Mouse (Mus musculus) CH12.LX (cell line): ENCODE data around the gene Pitx3. TPM values are rescaled to one million over a fixed set of nuclear protein-coding genes. Genes with fewer than 3 reads are reported as not detected.

Experiments used
- DNase-seq: peaks from one replicate; pipeline ENCODE4 v3.0.0-alpha.2; 2013; ENCODE audit errors: extremely low read depth
- H3K27ac ChIP-seq: 2 replicates; pipeline ENCODE4 v1.5.1; 2012; ENCODE audit warnings: low read depth, mild to moderate bottlenecking, control low read depth, moderate library complexity; ENCODE audit not compliant: insufficient read depth
- H3K27me3 ChIP-seq: replicated peaks from 2 replicates; pipeline ENCODE3; 2012; ENCODE audit warnings: inconsistent platforms
- H3K36me3 ChIP-seq, 2 experiments: replicated peaks in 1 of 2; 2 replicates each; pipeline versions ENCODE3 to v1.6.1; 2012; ENCODE audit warnings: inconsistent platforms in 1 of 2, low read length in 1 of 2, mild to moderate bottlenecking in 1 of 2, mixed read lengths in 1 of 2, moderate library complexity in 1 of 2; ENCODE audit not compliant: control insufficient read depth in 1 of 2, insufficient read depth in 1 of 2
- H3K4me1 ChIP-seq, 2 experiments: 2 replicates each; pipeline ENCODE4 v1.6.1; 2012; ENCODE audit warnings: inconsistent platforms in 1 of 2, moderate library complexity in 1 of 2; ENCODE audit not compliant: insufficient read depth in 2 of 2, control insufficient read depth in 1 of 2
- H3K4me2 ChIP-seq: 2 replicates; pipeline ENCODE4 v1.6.1; 2012; ENCODE audit warnings: low read depth, mild to moderate bottlenecking, control low read depth; ENCODE audit not compliant: poor library complexity, insufficient read depth, severe bottlenecking
- H3K4me3 ChIP-seq, 3 experiments: fragments of 150-350 bp in 1 of 3; sonication (generic) in 1 of 3; replicated peaks in 1 of 3; 2 replicates each; pipeline versions ENCODE3 to v1.5.1; 2011 to 2012; ENCODE audit warnings: low read depth in 2 of 3, low read length in 2 of 3, mild to moderate bottlenecking in 2 of 3, moderate library complexity in 2 of 3, control low read depth in 1 of 3, improper control_type of control experiment in 1 of 3, inconsistent platforms in 1 of 3, mixed read lengths in 1 of 3; ENCODE audit not compliant: poor library complexity in 1 of 3
- H3K79me2 ChIP-seq: replicated peaks from 2 replicates; pipeline ENCODE4 v1.6.1; 2012; ENCODE audit warnings: mild to moderate bottlenecking, moderate library complexity; ENCODE audit not compliant: control insufficient read depth, poor library complexity, insufficient read depth, severe bottlenecking; ENCODE audit errors: extremely low read depth
- H3K9ac ChIP-seq: 2 replicates; pipeline ENCODE4 v1.6.1; 2012; ENCODE audit warnings: low read depth, mild to moderate bottlenecking, control low read depth, moderate library complexity; ENCODE audit not compliant: insufficient read depth
- H3K9me3 ChIP-seq: replicated peaks from 2 replicates; pipeline ENCODE3; 2012; ENCODE audit warnings: low read length, inconsistent platforms, mixed read lengths
- BHLHE40 ChIP-seq: IDR thresholded peaks from 2 replicates; pipeline ENCODE4 v1.6.1; 2011; ENCODE audit warnings: mild to moderate bottlenecking, low read depth, low read length, improper control_type of control experiment
- CHD1 ChIP-seq: IDR thresholded peaks from 2 replicates; pipeline ENCODE4 v1.6.1; 2012; ENCODE audit warnings: low read depth, low read length, improper control_type of control experiment, inconsistent platforms
- CTCF ChIP-seq, 2 experiments: IDR thresholded peaks in 1 of 2; conservative IDR thresholded peaks in 1 of 2; 2 replicates each; pipeline ENCODE4 v1.5.1; 2011 to 2012; ENCODE audit warnings: low read depth in 2 of 2, low read length in 2 of 2, improper control_type of control experiment in 1 of 2, inconsistent platforms in 1 of 2, mild to moderate bottlenecking in 1 of 2, moderate library complexity in 1 of 2
- E2F4 ChIP-seq: IDR thresholded peaks from 2 replicates; pipeline ENCODE4 v1.6.1; 2011; ENCODE audit warnings: low read depth, low read length, improper control_type of control experiment; ENCODE audit not compliant: insufficient replicate concordance
- ELF1 ChIP-seq: IDR thresholded peaks from 2 replicates; pipeline ENCODE4 v1.6.1; 2014; ENCODE audit warnings: low read depth, mild to moderate bottlenecking, inconsistent platforms, low read length, improper control_type of control experiment
- EP300 ChIP-seq: IDR thresholded peaks from 2 replicates; pipeline ENCODE4 v1.6.1; 2011; ENCODE audit warnings: low read length, improper control_type of control experiment
- HCFC1 ChIP-seq: IDR thresholded peaks from 2 replicates; pipeline ENCODE4 v1.6.1; 2012; ENCODE audit warnings: low read depth, mild to moderate bottlenecking, inconsistent platforms, low read length, improper control_type of control experiment
- IRF4 ChIP-seq: IDR thresholded peaks from 2 replicates; pipeline ENCODE4 v1.6.1; 2014; ENCODE audit warnings: low read depth, mild to moderate bottlenecking, inconsistent platforms, low read length, improper control_type of control experiment
- JUN ChIP-seq: IDR thresholded peaks from 2 replicates; pipeline ENCODE4 v1.6.1; 2011; ENCODE audit warnings: low read depth, mild to moderate bottlenecking, low read length, improper control_type of control experiment, moderate library complexity; ENCODE audit not compliant: insufficient read depth
- JUND ChIP-seq: conservative IDR thresholded peaks from 2 replicates; pipeline ENCODE4 v1.6.1; 2011; ENCODE audit warnings: low read depth, low read length, improper control_type of control experiment
- KAT2A ChIP-seq: IDR thresholded peaks from 2 replicates; pipeline ENCODE4 v1.6.1; 2012; ENCODE audit warnings: low read length, improper control_type of control experiment, inconsistent platforms; ENCODE audit not compliant: insufficient replicate concordance
- MAFK ChIP-seq: IDR thresholded peaks from 2 replicates; pipeline ENCODE4 v1.6.1; 2011; ENCODE audit warnings: low read length, improper control_type of control experiment; ENCODE audit not compliant: insufficient replicate concordance
- MAX ChIP-seq: IDR thresholded peaks from 2 replicates; pipeline ENCODE4 v1.6.1; 2011; ENCODE audit warnings: low read length, improper control_type of control experiment
- MAZ ChIP-seq: IDR thresholded peaks from 2 replicates; pipeline ENCODE4 v1.6.1; 2012; ENCODE audit warnings: low read depth, mild to moderate bottlenecking, inconsistent platforms, low read length, improper control_type of control experiment, moderate library complexity
- MXI1 ChIP-seq: IDR thresholded peaks from 2 replicates; pipeline ENCODE4 v1.6.1; 2011; ENCODE audit warnings: mild to moderate bottlenecking, low read depth, low read length, improper control_type of control experiment
- MYC ChIP-seq: IDR thresholded peaks from 2 replicates; pipeline ENCODE4 v1.6.1; 2011; ENCODE audit warnings: low read depth, mild to moderate bottlenecking, improper control_type of control experiment, low read length
- NELFE ChIP-seq: IDR thresholded peaks from 2 replicates; pipeline ENCODE4 v1.6.1; 2011; ENCODE audit warnings: low read depth, low read length, improper control_type of control experiment
- PAX5 ChIP-seq: IDR thresholded peaks from 2 replicates; pipeline ENCODE4 v1.6.1; 2012; ENCODE audit warnings: low read length, inconsistent platforms, mixed read lengths
- POLR2A ChIP-seq: IDR thresholded peaks from 2 replicates; pipeline ENCODE4 v1.6.1; 2011; ENCODE audit warnings: low read depth, mild to moderate bottlenecking, improper control_type of control experiment, low read length
- RAD21 ChIP-seq: IDR thresholded peaks from 2 replicates; pipeline ENCODE4 v1.6.1; 2011; ENCODE audit warnings: low read depth, mild to moderate bottlenecking, low read length, improper control_type of control experiment, moderate library complexity
- SIN3A ChIP-seq: IDR thresholded peaks from 2 replicates; pipeline ENCODE4 v1.6.1; 2012; ENCODE audit warnings: low read length, improper control_type of control experiment, inconsistent platforms
- SMC3 ChIP-seq: IDR thresholded peaks from 2 replicates; pipeline ENCODE4 v1.6.1; 2011; ENCODE audit warnings: low read depth, low read length, improper control_type of control experiment
- TCF12 ChIP-seq: IDR thresholded peaks from 2 replicates; pipeline ENCODE4 v1.6.1; 2014; ENCODE audit warnings: low read depth, mild to moderate bottlenecking, inconsistent platforms, low read length, improper control_type of control experiment
- UBTF ChIP-seq: IDR thresholded peaks from 2 replicates; pipeline ENCODE4 v1.6.1; 2012; ENCODE audit warnings: low read depth, mild to moderate bottlenecking, inconsistent platforms, low read length, improper control_type of control experiment, moderate library complexity
- USF1 ChIP-seq: IDR thresholded peaks from 2 replicates; pipeline ENCODE4 v1.6.1; 2014; ENCODE audit warnings: low read depth, mild to moderate bottlenecking, inconsistent platforms, low read length, improper control_type of control experiment
- USF2 ChIP-seq: conservative IDR thresholded peaks from 2 replicates; pipeline ENCODE4 v1.6.1; 2011; ENCODE audit warnings: low read depth, low read length, improper control_type of control experiment
- ZC3H11A ChIP-seq: IDR thresholded peaks from 2 replicates; pipeline ENCODE4 v1.6.1; 2012; ENCODE audit warnings: low read depth, mild to moderate bottlenecking, inconsistent platforms, low read length, improper control_type of control experiment
- ZMIZ1 ChIP-seq: IDR thresholded peaks from 2 replicates; pipeline ENCODE4 v1.6.1; 2012; ENCODE audit warnings: low read depth, mild to moderate bottlenecking, inconsistent platforms, low read length, improper control_type of control experiment
- ZNF384 ChIP-seq: IDR thresholded peaks from 2 replicates; pipeline ENCODE4 v1.6.1; 2012; ENCODE audit warnings: low read depth, low read length, improper control_type of control experiment, inconsistent platforms
- dilution Hi-C: fragments of 300-500 bp; cut with MboI; formaldehyde crosslinking; loops from 2 replicates; pipeline ENCODE4 v1.14.3; 2020; ENCODE audit warnings: low sequenced_read_pairs; ENCODE audit not compliant: extremely low pct_unique_long_range_greater_than_20kb, extremely low pct_ligation_motif_present
- in situ Hi-C: fragments of 300-500 bp; cut with MboI; formaldehyde crosslinking; loops from 3 replicates; pipeline ENCODE4 v1.14.3; 2019; ENCODE audit warnings: low sequenced_read_pairs, low pct_ligation_motif_present, low pct_unique_long_range_greater_than_20kb, mixed read lengths
- polyA plus RNA-seq: library from polyadenylated mRNA; unstranded; fragments of >175 nt; gene quantifications from 2 replicates; pipeline ENCODE4 v1.2.1, GENCODE M21; 2012; ENCODE audit warnings: low read depth; ENCODE audit not compliant: insufficient read length
- total RNA-seq, 2 experiments: library from RNA; depleted of rRNA; stranded (reverse); fragments of 300-350 nt in 1 of 2; fragments of >200 nt in 1 of 2; gene quantifications; 2 replicates each; pipeline ENCODE4 v1.2.3; 2012 to 2014

Gene Pitx3
- total and polyA plus RNA-seq, 3 experiments: not detected

DNA sequence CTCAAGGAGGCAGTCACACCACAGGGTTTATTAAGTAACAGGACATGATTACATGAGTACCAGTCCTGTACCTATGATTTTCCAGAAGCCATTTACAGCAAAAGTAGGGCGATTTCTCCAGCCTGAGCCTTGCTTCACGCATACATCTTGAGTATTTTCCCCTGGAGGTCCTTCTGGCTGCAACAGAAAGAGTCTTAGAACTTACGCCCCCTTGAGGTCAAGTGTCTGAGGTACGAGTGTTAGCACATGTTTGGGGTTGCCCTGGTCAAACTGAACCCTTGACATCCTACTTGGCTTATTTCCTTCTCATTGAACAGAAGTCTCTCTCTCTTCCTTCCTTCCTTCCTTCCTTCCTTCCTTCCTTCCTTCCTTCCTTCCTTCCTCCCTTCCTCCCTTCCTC lies 33.5 kb downstream of the Pitx3 start:
- in situ Hi-C loops (no loop called here), dilution Hi-C loops (no loop called here)
- Histone ChIP-seq H3K9ac (no peak overlapping the region), H3K27me3 (peaks cover 41% of the 10 kb centered on the region), H3K27ac (no peak overlapping the region), H3K79me2 (no peaks in the 10 kb centered on the region), H3K36me3 (no peaks in the 10 kb centered on the region), H3K4me3 (no peak overlapping the region), H3K4me1 (no peaks in the 10 kb centered on the region), H3K9me3 (no peaks in the 10 kb centered on the region), H3K4me2 (no peak overlapping the region)
- DNase-seq: no peak
- TF ChIP-seq KAT2A (no peak), USF1 (no peak), JUND (no peak), CTCF (conservative IDR thresholded peaks at IDR 0.05 in 1 of 2, IDR thresholded peaks at IDR 0.05 in 1 of 2; ENCODE audit: low read depth in 2 of 2, low read length in 2 of 2) (no peak), PAX5 (no peak), POLR2A (no peak), MYC (no peak), SMC3 (no peak), ZC3H11A (no peak), RAD21 (no peak), NELFE (no peak), BHLHE40 (no peak), ZNF384 (no peak), ELF1 (no peak), ZMIZ1 (no peak), JUN (no peak), MAFK (no peak), MXI1 (no peak), UBTF (no peak)

- DNase-seq: no peak
- in situ Hi-C loops: no loop called here
- Histone ChIP-seq H3K4me1 (no peaks in the 10 kb centered on the region), H3K9ac (no peak overlapping the region), H3K4me2 (no peak overlapping the region)
- dilution Hi-C loops: no loop called here
- no peak for TF ChIP-seq TCF12
- TF ChIP-seq USF2: no peak
- no peak for TF ChIP-seq BHLHE40
- no peak for TF ChIP-seq MAFK
- no peak for TF ChIP-seq RAD21
- no peak for TF ChIP-seq MAZ
- no peak for TF ChIP-seq IRF4
- no peak for TF ChIP-seq CHD1
- no peak for TF ChIP-seq EP300
- TF ChIP-seq HCFC1: no peak
- TF ChIP-seq POLR2A: no peak
- TF ChIP-seq SIN3A: no peak
- TF ChIP-seq ELF1: no peak
- TF ChIP-seq ZC3H11A: no peak
- no peak for TF ChIP-seq E2F4
- TF ChIP-seq MAX: no peak
- no peak for TF ChIP-seq NELFE
- TF ChIP-seq CTCF (conservative IDR thresholded peaks at IDR 0.05 in 1 of 2, IDR thresholded peaks at IDR 0.05 in 1 of 2; ENCODE audit: low read depth in 2 of 2, low read length in 2 of 2): no peak
- no peak for TF ChIP-seq JUN
- TF ChIP-seq, all 38 proteins: peak for 0
- Histone ChIP-seq H3K79me2 (no peaks in the 10 kb centered on the region), H3K36me3 (no peaks in the 10 kb centered on the region), H3K9me3 (no peaks in the 10 kb centered on the region), H3K4me3 (no peak overlapping the region), H3K27ac (no peak overlapping the region), H3K27me3 (peaks cover 15% of the 10 kb centered on the region)
Measured at GRCm38 (mm10) chr19:46110781-46111180, 37.3 kb downstream of the Pitx3 start.
